Mouse (Mus musculus) adrenal gland, postnatal 4 days (tissue): ENCODE measurements at regions not wholly inside any gene's neighbourhood (a gene's known extent, or its start where the extent isn't known, plus 50 kb on each side); places are given as distances from the start of the nearest gene placed in this dataset.
"Not testable (repeated sequence)": the region's sequence is repeated elsewhere in the genome, so short reads cannot be mapped to it uniquely, and the experiment has no call there.

Experiments
- DNase-seq, 2 experiments: peaks; one replicate each; pipeline ENCODE4 v3.0.0; 2021 to 2022; ENCODE audit warnings: low spot score in 2 of 2, mixed read lengths in 2 of 2

DNA sequence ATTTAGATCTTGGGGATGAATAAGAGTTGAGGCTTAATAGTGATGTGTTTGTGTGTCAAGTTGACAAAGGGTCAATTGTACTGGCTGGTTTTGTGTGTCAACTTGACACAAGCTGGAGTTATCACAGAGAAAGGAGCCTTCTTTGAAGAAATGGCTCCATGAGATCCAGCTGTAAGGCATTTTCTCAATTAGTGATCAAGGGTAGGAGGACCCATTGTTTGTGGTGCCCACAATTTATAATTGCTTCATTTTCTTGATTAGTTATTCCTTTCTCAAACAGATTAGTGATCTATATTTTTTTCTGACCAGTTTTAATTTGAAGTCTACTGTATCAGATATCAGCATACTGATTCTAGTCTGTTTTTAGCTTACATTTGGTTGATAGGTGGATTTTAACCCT is 313.5 kb upstream of the Nectin3 start:
- not testable (repeated sequence) for DNase-seq

GRCm38 (mm10) chr16:46807476-46807875 is 309.2 kb upstream of the Nectin3 start:
- no peak for DNase-seq

DNA sequence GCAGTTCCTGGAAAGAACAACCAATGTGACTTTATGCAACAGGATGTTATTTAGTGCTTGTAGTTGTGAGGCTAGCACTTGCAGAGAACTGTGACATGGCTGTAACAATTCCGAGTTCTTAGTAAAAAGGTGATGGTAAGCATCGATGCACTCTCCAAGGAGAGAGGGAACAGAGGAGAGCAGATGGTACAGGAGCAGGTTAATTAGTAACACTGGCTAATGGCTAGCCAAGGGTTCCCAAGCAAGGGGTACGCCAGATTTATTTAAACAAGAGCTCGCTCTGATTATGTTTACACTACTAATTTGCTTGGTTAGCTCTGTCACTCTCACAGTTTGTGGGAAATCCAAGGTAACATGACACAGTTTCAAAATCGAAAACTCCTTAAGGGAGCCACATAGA is 278.0 kb upstream of the Nectin3 start:
- DNase-seq = no peak

DNA sequence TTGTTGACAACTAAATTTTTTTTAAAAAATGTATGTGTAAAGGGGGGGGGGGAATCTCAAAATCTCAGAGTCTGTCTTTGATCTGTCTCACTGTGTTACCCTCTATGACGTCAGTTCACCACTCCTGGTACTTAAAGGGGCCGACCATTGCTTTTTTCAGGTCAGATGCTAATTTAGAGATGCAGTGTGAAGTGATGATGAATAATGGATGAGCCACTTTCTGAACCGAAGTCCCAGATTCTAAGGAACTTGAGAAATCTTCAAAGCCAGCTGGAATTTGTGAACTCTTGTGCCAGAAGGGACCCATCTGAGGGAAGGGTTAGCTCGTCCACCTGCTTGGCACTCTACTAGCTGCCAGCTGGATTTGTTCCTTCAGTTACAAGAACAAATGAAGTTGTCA is 271.1 kb upstream of the Nectin3 start:
- DNase-seq = no peak

DNA sequence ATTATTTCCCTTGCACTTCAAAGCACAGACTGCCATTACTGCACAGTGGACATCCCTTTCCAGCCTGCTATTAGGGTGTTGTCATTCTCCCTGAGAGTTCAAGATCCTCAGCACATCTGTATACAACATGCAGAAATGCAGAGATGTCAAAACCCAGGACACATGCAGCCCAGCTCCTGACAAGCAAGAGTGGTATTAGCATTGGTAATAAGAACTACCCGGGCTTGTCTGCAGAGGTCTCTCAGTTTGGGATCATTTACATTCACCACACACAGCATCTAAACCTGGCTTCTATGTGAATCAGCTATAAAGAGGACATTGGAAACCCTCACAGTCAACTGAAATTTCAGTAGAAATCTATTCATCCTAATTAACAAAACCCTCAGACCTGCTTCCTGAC is 270.1 kb upstream of the Nectin3 start:
- DNase-seq = no peak

DNA sequence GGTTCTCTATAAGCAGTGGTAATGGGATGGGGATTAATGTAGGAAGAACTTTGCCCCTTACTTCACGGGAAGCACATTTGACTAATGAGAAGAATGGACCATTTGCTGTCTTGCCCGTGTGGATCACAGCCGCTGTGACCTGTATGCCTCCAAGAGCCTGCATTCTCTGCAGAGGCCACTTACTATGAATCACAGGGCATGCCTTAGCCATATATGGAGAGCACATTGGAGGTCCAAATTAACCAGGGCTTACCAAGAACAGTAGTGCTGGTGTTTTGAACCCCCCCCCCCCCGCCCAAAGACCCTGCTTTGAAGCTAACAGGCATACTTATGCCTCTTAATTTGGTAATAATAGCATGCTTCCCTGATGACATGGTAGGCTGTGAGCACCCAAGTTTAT is 236.8 kb upstream of the Nectin3 start:
- DNase-seq = no peak

- DNase-seq = no peak
Observed at GRCm38 (mm10) chr16:46728424-46728823, 230.1 kb upstream of the Nectin3 start.

DNA sequence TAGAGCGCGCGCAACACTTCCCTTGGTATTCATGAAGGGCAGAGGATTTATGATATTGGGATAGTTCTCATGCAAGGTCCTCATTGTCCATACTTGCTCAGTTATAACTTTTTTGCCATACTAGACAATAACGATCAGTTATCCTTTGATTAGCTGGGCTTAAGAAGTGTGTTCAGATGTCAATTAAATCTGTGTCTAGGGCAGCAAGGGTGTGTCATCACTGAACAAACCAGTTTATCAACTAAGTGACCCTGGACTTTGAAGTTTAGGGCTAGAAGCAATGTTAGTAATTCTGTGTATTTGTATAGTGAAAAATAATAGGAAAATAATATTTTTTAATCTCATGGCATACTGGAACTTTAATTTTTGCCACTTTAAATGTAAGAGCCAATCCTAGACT is 225.3 kb upstream of the Nectin3 start:
- no peak for DNase-seq

DNA sequence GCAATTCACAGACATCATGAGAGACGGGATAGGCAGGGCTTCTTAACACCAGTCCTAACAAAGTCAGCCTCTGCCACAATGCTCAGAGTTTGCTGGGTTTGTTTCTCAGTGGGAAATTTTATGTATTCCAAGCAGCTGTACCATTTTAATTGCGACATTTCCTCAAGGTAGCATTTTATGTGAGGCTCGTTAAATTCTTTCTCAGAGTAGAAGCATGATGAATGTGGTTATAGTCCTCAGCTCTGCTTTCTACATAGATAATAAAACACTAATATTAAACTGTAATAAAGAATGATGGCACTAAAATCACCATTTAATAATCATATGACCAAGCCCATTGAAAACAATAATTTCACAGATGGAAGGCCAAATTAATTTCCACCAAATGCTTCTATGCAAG is 181.5 kb upstream of the Nectin3 start:
- DNase-seq = no peak

DNA sequence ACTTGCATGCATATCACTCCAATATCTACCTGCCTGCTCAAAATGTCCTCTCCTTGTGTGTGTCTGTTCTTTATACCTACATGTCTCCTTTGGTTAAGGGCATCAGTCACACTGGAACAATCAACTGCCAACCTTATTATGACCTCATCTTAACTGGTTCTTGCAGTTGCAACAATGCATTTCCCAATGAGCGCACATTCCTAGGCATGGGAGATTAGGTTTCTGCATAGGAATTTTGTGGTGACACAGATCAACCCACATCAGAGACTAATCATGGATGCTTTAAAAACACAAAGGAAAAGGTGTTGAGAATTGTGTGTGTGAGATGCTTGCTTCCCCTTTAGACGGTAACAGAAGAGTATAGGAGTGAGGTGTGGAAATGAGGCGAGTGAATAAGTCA is 171.3 kb upstream of the Nectin3 start:
- DNase-seq = no peak

GRCm38 (mm10) chr16:46665566-46665965 is 167.2 kb upstream of the Nectin3 start:
- DNase-seq = no peak

- no peak for DNase-seq
Observed at GRCm38 (mm10) chr16:46663008-46663407, 164.7 kb upstream of the Nectin3 start.

DNA sequence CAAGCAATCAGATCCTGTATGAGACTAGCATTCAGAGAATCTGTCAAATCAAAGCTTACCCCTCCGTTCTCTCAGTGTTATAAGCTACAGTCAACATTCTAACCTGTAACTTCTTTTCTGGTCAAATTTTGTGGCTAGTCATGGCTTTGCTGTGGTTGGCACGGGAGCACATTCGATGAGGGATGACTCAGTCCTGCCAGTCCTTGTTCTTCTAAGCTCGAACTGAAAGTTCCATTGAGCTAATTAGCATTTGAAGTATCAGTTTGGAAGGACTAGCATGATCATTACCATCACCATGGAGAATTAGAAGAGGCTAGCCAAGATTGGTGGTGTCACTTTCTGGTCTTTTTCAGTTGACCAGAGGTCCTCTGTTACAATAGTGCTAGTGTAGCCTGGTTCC is 156.7 kb upstream of the Nectin3 start:
- no peak for DNase-seq

DNA sequence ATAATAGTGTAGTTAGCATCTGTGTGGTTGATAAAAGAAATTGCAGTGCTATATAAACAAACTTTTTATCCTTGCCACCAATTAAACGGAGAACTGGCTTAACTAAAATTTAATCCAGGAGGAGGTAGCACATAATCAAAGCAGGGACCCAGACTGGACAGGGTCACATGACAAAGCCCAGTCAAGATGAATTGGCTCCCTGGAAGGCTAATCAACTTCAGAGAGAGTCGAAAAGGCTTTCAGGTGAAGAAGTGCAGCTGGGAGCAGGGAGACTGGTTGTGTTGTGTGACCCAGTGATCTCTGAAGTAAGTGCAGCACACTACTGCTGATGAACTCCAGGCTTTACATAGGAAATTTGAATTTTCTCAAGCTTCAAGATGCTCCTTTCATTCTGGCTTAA is 127.5 kb upstream of the Nectin3 start:
- no peak for DNase-seq

DNA sequence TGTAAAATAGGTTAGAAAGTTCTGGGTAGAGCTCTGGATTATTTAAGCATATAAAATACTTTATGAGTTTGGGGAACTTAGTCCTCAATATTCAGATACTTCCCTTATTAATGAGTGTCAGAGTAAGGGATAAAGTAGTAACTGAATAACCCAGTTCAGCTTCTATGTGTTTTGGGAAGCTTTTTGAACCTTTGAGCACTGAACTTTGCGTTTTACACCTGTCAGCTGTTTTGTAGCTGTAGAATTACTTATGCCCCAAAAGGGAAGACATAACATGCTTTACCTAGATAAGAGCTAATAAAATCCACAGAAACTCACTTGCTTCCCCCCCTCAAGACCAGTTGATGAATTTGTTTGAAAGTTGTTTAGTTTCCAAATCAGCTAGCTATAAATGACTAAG is 124.9 kb upstream of the Nectin3 start:
- DNase-seq = no peak

DNA sequence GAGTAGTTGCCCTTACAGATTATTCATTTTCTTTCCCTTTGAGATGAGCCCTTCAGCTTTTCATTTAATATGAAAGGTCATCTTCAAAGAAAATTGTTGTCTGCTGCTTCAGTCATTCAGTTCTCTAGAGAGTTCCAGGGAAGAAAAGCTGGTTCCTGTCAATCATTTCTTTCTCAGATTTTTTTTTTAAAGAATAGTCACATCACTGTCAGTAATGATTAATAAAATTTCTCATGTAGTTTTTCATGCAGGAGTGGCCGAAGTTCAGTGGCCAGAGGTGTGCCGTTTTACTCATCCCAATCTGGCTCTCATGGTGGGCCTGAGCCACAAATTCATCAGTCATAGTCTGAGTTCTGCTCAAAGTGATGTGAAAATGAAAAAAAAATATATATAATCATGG is 121.5 kb upstream of the Nectin3 start:
- DNase-seq = no peak

- DNase-seq = no peak
Observed at GRCm38 (mm10) chr16:46617544-46618335, 119.4 kb upstream of the Nectin3 start.

- DNase-seq = no peak
Observed at GRCm38 (mm10) chr16:46616606-46617005, 118.3 kb upstream of the Nectin3 start.

- no peak for DNase-seq
Observed at GRCm38 (mm10) chr16:46613062-46613818, 114.9 kb upstream of the Nectin3 start.

DNA sequence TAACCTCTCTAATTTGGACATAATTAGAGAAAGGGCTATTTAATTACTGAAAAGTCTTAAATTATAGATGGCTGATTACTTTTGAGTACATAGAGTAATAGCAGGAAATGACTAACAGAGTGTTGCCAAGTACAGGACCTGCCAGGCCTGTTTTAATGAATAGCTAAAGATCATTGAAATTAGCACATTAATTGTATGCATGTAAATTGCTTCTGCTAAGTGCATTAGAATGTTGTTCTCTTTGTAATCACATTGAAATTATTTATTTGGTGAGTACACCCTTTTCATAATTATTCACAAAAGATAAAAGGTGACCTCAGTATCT is 107.5 kb upstream of the Nectin3 start:
- no peak for DNase-seq

DNA sequence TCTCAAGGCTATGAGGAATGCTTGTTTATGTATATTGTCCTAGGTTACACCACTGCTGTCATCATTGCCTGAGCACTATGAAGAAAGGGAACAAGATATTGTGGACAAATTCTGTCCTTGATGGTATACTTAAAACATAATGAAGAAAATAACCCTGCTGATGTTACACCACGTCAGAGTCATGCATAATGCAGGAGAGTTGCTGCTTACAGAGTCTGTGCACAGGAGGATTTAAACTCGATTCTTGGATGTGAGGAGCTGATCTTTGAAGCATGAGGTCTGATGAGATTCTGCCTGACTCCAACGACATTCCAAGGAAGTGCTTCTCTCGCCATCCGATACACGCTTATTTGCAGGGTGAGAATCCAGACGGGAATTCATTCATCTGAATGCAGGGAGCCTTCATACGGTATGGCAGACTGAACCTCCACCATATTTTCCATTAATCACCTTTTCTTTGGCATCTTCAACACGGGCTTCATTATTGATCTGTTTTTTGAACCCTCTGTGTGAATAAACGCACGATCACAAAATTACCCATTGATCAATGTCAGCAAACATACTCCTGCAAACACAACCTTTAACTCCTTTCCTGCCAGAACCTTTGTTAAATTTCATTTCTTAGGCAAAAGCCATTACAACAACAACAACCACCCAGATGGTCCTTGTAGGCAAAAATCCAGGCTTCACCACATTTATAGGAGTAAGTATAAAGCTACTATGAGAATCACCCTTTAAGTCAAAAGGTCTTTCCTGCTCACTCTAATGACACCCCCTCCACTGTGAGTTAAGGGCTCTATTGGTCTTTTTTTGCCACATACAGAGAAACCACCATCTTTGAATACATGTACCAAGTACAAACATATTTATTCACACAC is 106.9 kb upstream of the Nectin3 start:
- DNase-seq = no peak
